Mouse (Mus musculus): ENCODE measurements around the gene Dydc1.

The Dydc1 gene

GRCm38 (mm10) chr14:41100712-41101111 lies 28.0 kb downstream of the Dydc1 start:
- no peak for DNase-seq

DNA sequence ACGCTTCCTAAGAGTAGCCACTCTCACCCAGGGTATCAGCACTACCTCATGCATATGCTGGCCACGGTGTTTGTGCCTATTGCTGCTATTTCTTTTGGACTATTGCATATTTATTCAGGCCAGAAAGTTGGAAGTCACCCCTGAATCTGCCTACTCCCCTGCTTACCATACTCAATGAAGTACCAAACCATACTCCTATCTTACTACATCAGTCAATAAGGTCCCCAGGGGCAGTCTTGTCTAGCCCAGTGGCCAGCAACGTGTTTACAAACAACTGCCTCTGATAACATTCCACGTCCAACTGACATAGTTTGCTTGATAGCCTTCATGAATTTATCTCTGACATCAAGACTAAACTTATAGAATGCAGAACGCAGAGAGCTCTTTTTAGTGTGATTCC lies 28.5 kb downstream of the Dydc1 start:
- no peak for DNase-seq

DNA sequence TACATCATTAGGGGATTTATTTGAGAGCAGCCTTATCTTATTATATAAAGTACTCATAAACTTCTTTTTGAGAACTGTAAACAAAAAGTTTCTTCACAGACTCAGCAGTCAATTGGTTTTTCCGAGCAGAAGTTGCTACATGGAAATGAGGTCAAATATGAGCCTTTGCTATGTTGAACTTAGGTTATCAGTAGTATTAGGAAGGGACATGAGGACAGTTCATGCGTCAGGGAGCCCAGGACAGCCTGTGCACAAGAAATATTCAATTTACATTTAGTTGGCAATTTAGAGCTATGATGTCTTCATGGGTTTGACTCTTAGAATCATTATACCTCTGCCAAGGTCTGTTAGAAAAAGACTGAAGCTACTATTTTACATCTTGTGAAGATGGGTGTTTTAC lies 29.6 kb downstream of the Dydc1 start:
- DNase-seq: no peak

DNA sequence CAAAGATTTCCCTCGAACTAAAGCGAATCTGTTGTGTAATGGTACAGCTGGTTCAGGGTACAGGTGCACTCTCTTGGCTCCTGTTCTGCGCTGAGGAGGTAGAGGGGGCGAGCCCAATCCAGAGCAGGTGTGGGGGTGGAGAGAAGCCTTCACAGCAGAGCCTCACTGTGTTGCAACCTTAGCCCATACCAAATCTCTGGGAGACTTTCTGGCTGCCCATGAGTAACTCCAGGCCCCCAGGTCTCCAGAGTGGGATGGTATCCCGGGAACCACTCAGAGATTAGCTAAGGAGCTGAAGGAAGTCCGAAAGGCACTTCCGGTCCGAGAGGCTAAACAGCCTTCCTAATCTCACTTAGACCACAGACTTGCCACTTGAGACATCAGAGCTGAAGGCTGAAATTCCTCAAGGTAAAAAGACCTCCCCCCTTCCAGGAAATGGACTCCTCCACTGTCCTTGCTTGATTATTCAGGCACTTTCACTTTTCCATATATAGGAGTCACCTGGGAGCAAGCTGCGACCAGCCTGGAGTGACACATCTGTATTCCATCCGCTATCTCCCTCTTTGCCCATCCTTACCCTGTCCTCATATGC lies 32.2 kb downstream of the Dydc1 start, which contains the start of gene Mat1a:
Mat1a (plus strand) TSS at position 183 of the 592 bp plus-strand sequence.
- no peak for DNase-seq

DNA sequence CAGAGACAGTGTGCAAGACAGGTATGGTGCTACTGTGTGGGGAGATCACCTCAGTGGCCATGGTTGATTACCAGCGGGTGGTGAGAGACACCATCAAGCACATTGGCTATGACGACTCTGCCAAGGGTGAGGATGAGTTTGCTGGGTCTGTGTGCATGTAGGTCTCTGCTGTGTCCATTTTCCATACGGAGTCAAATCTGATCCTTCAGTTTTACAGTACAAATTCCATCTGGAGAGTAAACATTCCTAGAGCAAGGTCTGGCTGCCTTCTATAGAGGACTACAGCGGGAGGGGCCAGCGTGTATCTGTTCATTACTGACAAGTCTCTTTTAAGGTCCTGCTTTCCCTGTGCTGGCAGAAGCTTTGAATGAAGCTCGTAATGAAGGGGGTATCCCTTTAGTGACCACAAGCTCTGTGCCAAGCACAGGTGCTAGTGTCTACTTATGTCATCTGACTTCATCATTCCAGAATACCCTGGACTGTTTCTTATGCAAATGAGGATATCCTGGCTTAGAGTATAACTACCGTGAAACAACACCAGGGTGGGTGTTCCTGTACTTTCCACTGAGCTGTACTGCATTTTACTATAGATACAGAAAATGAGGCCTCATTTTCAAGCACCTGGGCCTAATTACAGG lies 38.4 kb downstream of the Dydc1 start:
- no peak for DNase-seq

- no peak for DNase-seq
Measured at GRCm38 (mm10) chr14:41112944-41113343, 40.2 kb downstream of the Dydc1 start.

- DNase-seq: no peak
Measured at GRCm38 (mm10) chr14:41116271-41116670, 43.6 kb downstream of the Dydc1 start.

- DNase-seq: no peak
Measured at GRCm38 (mm10) chr14:41124683-41125082, 52.0 kb downstream of the Dydc1 start.

DNA sequence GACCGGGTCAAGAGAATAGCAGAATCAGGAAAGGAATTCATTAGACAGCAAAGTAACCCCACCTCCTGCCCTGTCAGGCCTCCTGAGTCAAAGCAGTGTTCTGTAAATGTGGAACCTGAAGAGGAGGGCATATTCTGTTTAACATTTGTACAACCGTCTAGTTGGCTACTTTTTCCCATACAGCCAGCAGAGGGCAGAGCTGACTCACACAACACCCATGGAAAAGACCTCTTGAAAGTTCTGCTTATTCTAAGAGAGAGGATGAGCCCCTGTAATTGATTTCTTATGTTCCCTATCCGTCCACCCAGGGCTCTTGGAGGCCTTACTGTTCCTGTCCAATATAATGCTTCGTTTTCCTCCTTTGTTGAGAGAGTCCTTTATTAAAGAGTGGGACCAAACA lies 55.3 kb downstream of the Dydc1 start:
- DNase-seq: no peak

DNA sequence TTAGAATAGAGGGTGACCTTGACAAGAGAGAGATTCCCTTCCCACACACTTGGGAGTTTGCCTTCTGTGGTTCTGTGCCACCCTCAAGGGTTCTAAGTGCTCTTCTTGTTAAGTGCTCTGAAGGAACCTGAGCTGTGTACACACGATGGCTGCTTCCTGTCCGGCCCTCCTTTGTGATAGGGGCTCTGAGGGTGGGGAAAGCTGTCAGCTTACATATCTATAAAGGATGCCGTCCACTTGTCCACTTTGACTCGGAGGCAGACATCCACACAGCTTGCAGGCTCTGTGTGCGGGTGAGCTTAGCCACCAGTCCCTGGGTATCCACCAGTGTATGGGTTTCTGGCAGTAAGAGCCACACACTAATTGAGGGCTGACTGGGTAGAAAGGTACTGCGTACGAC lies 58.8 kb downstream of the Dydc1 start, which contains the start of gene Sftpa1:
Sftpa1 (plus strand) TSS at position 243 of the 400 bp plus-strand sequence.
- no peak for DNase-seq

DNA sequence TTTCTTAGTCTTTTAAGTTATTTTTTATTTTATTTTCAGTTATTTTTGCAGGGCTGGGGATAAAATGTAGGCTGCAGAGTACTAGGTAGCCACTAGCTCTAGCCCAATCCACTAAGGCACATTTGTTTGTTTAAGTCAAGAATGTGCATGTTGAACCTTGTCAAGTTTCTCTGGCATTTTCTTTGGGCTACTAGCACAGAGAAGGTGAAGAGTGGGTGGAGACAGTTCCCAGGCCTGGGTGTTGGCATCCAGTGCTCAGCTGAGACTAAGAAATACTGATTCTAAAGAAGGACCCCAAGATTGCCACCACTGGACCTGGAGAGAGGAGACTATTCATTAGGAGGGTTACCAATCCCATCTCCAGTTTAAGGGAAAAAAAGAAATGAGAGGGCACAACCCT lies 64.3 kb downstream of the Dydc1 start:
- no peak for DNase-seq

DNA sequence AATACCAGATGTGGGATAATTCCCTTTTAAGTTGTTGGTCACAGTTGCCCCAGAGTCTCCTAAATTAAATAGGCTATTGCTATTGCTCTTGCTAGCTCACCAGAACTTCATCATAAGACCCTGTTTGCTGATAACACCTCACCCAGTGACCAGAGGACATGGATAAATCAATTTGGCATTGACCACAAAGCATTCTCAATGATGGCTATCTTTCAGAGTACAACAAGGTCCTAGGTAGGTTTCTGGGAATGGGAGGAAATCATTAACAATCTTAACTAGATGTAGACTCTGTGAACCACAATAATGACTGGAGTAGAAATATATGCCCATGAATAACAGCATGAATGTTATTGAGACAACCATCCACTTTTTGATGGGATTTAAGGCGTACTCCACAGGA lies 68.0 kb downstream of the Dydc1 start:
- DNase-seq: no peak
